Mouse (Mus musculus) embryonic fibroblast, embryonic 13.5 days (primary cell): ENCODE measurements around the gene Cap2. TPM values are rescaled to one million over a fixed set of nuclear protein-coding genes. Genes with fewer than 3 reads are reported as not detected.
A peak's percentile ranks its signal among the peaks of the same experiment; 100 is the strongest.

Source experiments
- H3K27ac ChIP-seq: 2 replicates; pipeline ENCODE4 v1.5.1; 2012; ENCODE audit warnings: low read length, control low read depth, inconsistent platforms; ENCODE audit not compliant: insufficient read depth
- H3K4me1 ChIP-seq: 2 replicates; pipeline ENCODE4 v1.6.1; 2011; ENCODE audit warnings: low read length; ENCODE audit not compliant: control insufficient read depth, insufficient read depth
- H3K4me3 ChIP-seq: 2 replicates; pipeline ENCODE4 v1.5.1; 2011; ENCODE audit warnings: mild to moderate bottlenecking, control low read depth, low read length; ENCODE audit not compliant: insufficient read depth
- CTCF ChIP-seq: IDR thresholded peaks from 2 replicates; pipeline ENCODE4 v1.5.1; 2011; ENCODE audit warnings: mild to moderate bottlenecking, control low read depth, low read length, moderate library complexity, borderline replicate concordance; ENCODE audit not compliant: insufficient read depth
- POLR2A ChIP-seq: IDR thresholded peaks from 2 replicates; pipeline ENCODE4 v1.6.1; 2011; ENCODE audit warnings: low read depth, mild to moderate bottlenecking, control low read depth, low read length, moderate library complexity
- polyA plus RNA-seq: library from polyadenylated mRNA; stranded (reverse); fragments of >200 nt; gene quantifications from 2 replicates; pipeline ENCODE4 v1.2.4, GENCODE M21; 2011; ENCODE audit warnings: low read depth; ENCODE audit not compliant: missing spikeins, insufficient read length

Gene Cap2
- polyA plus RNA-seq, 1 experiment = 24.8 TPM

DNA sequence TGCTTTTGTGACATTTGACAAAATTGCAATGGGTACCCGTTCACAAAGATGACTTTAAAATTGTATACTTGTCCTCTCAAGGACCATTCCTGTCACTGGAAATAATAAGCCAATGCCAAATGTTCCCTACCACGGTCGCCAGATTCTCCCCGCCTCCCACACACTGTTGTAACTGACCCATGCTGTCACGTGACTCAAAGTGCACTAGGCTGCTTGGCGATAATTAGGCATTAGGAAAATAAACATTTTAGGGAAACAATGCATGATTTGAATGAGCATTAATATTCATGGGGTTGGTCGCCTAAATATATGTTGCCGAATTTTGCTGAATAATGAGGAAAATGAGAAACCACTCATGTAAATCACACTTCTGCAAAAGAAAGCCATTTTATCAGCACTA lies 46.5 kb downstream of the Cap2 start:
- TF ChIP-seq CTCF = no peak
- TF ChIP-seq POLR2A = no peak
- Histone ChIP-seq H3K4me1 (no peaks in the 10 kb centered on the region), H3K27ac (no peak overlapping the region)

GRCm38 (mm10) chr13:46548600-46549179 lies 47.0 kb downstream of the Cap2 start:
- Histone ChIP-seq H3K27ac (no peak overlapping the region), H3K4me1 (no peaks in the 10 kb centered on the region), H3K4me3 (no peak overlapping the region)
- TF ChIP-seq CTCF = no peak
- no peak for TF ChIP-seq POLR2A

More for the DNA sequence above, 46.5 kb downstream of the Cap2 start:
- H3K4me3 ChIP-seq = no peak overlapping the region

GRCm38 (mm10) chr13:46550627-46551026 lies 49.0 kb downstream of the Cap2 start:
- H3K27ac ChIP-seq = no peak overlapping the region
- TF ChIP-seq CTCF = no peak
- TF ChIP-seq POLR2A = no peak
- no peaks in the 10 kb centered on the region for H3K4me1 ChIP-seq
- no peak overlapping the region for H3K4me3 ChIP-seq

- Histone ChIP-seq H3K4me3 (no peak overlapping the region), H3K27ac (no peak overlapping the region), H3K4me1 (no peaks in the 10 kb centered on the region)
- TF ChIP-seq CTCF = no peak
Observed at GRCm38 (mm10) chr13:46554736-46555135, 53.1 kb downstream of the Cap2 start.

- H3K4me3 ChIP-seq = no peak overlapping the region
- H3K4me1 ChIP-seq = 0 out of 2 replicates have a peak, but pooled peaks cover 3% of the 10 kb centered on the region
- TF ChIP-seq POLR2A (no peak), CTCF (no peak)
Observed at GRCm38 (mm10) chr13:46565913-46566312, 64.3 kb downstream of the Cap2 start.

DNA sequence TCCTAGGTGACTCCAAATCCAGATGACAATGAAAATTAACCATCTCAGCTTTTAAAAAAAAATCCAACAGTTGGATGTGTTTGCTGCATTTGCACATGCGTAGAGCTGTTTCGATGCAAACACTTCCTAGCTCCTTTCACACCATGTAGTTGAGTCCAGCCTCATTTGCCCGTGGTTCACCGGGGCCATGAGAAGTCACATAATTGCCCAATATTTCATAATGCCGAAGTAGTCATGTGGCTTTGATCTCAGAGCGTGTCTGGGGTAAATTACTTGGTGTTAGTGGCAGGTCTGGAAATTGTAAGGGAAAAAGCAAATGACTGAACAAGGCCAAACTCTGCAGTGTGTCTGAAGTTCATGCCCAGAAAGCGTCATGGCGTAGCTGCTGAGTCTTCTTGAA lies 67.8 kb downstream of the Cap2 start:
- Histone ChIP-seq H3K4me3 (no peak overlapping the region), H3K4me1 (peaks cover 19% of the 10 kb centered on the region), H3K27ac (no peak overlapping the region)
- TF ChIP-seq POLR2A = no peak
- no peak for TF ChIP-seq CTCF

More at GRCm38 (mm10) chr13:46565913-46566312, 64.3 kb downstream of the Cap2 start:
- H3K27ac ChIP-seq = no peak overlapping the region

DNA sequence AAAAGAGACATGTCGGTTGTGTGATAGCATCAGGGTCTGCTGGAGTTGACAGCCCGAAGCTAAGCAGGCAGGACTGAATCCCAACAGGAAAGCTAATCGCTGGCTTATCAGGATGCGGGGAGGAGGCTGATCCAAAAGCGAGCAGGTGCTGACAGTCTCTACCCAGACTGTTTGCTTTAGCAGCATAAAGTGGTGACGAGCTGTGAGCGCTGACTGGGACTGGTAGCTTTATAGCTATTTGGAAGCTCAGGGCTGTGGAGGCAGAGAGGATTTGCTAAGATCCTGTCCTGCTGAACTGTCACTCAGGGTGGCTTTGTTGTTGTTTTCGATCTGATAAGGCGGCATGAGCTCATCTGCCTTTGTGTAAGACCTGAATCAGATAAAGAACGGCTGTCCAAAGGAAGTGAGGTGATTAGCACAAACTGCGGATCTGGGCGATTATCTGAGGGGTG lies 69.5 kb downstream of the Cap2 start:
- peaks cover 19% of the 10 kb centered on the region for H3K4me1 ChIP-seq
- H3K27ac ChIP-seq = peak overlapping the region; percentile 80

GRCm38 (mm10) chr13:46571961-46572647 lies 70.5 kb downstream of the Cap2 start:
- TF ChIP-seq POLR2A (no peak; the same call in 1 of the 2 replicates), CTCF (no peak)

More for the DNA sequence above, 69.5 kb downstream of the Cap2 start:
- no peak overlapping the region for H3K4me3 ChIP-seq
- no peak for TF ChIP-seq CTCF
- TF ChIP-seq POLR2A = no peak

DNA sequence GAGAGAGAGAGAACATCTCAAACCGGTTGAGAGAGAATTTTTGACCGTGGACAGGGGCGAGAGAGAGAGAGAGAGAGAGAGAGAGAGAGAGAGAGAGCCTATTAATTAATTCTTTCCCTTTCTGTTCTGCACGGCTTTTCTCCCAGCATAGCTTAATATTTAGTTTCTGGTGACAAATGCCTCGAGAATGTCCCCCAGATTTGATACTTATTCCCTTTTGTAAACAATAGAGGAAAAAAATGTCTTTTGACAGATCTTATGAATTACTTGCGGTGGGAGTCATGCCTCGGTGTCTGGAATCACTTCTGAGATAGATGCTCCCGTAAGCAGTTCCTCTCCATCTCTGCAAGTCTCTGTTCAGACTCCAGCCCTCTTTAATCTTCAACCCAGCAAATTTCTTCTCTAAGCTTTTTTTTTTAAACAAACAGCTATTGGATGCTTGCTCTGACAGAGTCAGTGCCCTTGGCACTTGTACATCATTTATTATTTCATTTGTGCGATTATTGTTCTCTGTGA lies 71.1 kb downstream of the Cap2 start:
- Histone ChIP-seq H3K27ac (peak overlapping the region; percentile 94), H3K4me1 (peaks cover 19% of the 10 kb centered on the region), H3K4me3 (no peak overlapping the region)
- TF ChIP-seq CTCF (no peak), POLR2A (no peak)

More at GRCm38 (mm10) chr13:46571961-46572647, 70.5 kb downstream of the Cap2 start:
- peak overlapping the region; percentile 94 for H3K27ac ChIP-seq
- H3K4me3 ChIP-seq = no peak overlapping the region
- H3K4me1 ChIP-seq = peaks cover 19% of the 10 kb centered on the region

GRCm38 (mm10) chr13:46574201-46574600 lies 72.6 kb downstream of the Cap2 start:
- Histone ChIP-seq H3K4me3 (no peak overlapping the region), H3K27ac (peak overlapping the region; percentile 94; the same call in 1 of the 2 replicates), H3K4me1 (peaks cover 19% of the 10 kb centered on the region)
- TF ChIP-seq CTCF (no peak), POLR2A (no peak)
